Mouse (Mus musculus) bone marrow macrophage, adult 2 months (primary cell): ENCODE data around the gene Aldh9a1.

Experiments used
- CTCF ChIP-seq: IDR thresholded peaks from 2 replicates; pipeline ENCODE4 v1.5.1; 2012; ENCODE audit warnings: low read depth, mild to moderate bottlenecking, low read length, moderate library complexity
- POLR2A ChIP-seq: IDR thresholded peaks from 2 replicates; pipeline ENCODE4 v1.6.1; 2012; ENCODE audit warnings: mild to moderate bottlenecking, low read depth, low read length, borderline replicate concordance

DNA sequence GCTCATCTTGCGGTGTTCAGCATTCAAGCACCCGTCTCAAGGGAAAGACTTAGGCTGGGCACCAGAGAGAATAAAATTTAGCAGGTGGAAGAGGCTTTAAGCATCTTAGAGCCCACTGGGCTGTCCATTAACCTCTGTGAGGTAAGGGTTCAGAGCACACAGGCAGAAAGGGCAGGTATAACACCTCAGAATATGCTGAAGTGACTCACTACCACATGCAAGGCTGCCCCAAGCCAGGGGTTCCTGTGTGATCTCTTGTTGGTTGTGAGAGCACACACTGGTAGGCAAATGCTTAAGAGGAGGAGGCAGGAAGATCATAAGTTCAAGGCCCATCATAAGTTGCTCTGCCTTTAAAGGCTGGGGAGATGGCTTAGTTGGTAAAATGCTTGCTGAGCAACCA, 30.4 kb downstream of the Aldh9a1 start:
- TF ChIP-seq POLR2A (no peak), CTCF (no peak)
